Mouse (Mus musculus) erythroblast, embryonic 14.5 days (primary cell): ENCODE measurements around the gene Ank3.

ENCODE experiments used
- GATA1 ChIP-seq: IDR thresholded peaks from 2 replicates; pipeline ENCODE4 v1.6.1; 2012; ENCODE audit warnings: low read length, inconsistent platforms, mixed read lengths
- TAL1 ChIP-seq: IDR thresholded peaks from 3 replicates; pipeline ENCODE4 v1.6.1; 2012; ENCODE audit warnings: low read length, inconsistent platforms, mixed read lengths

DNA sequence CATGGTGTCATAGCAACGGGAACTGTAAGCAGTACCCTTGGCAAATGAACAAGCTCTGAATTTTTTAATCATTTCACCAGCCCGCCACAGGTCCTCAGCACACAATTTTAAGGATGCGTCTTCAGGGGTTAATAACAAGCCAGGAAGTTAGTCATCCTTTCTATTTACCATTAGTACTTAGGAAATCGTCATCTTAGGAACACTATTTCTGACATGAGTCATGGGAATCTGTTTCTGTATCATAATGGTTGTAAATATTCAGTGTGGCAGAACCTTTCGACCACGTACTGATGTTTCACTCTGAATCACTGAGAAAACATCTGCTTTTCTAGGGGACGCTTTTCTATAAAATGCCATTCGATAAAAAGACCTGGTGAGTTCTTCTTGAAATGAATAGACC is 109.1 kb downstream of the Ank3 start:
- no peak for TF ChIP-seq GATA1
- no peak for TF ChIP-seq TAL1
